Mouse (Mus musculus): ENCODE measurements around the gene Pla2g2f.

Pla2g2f gene

GRCm38 (mm10) chr4:138771970-138772369 is 14.5 kb upstream of the Pla2g2f start:
- intact Hi-C loops (cut with DNase I): no loop called here

- intact Hi-C loops (cut with DNase I): no loop called here
Measured at GRCm38 (mm10) chr4:138762266-138762665, 4.8 kb upstream of the Pla2g2f start.

- intact Hi-C loops (cut with DNase I): no loop called here
Measured at GRCm38 (mm10) chr4:138755983-138756382, 1.4 kb downstream of the Pla2g2f start.

- intact Hi-C loops (cut with DNase I): no loop called here
Measured at GRCm38 (mm10) chr4:138755439-138755838, 2.0 kb downstream of the Pla2g2f start.

GRCm38 (mm10) chr4:138754432-138754831 is 3.0 kb downstream of the Pla2g2f start:
- intact Hi-C loops (cut with DNase I): no loop called here

- intact Hi-C loops (cut with DNase I): no loop called here
Measured at GRCm38 (mm10) chr4:138753608-138754007, 3.8 kb downstream of the Pla2g2f start.

- intact Hi-C loops (cut with DNase I): no loop called here
Measured at GRCm38 (mm10) chr4:138752603-138753002, 4.8 kb downstream of the Pla2g2f start.

GRCm38 (mm10) chr4:138748369-138749072 is 8.9 kb downstream of the Pla2g2f start:
- intact Hi-C loops (cut with DNase I): loop anchor here (1.0 to 5.0 kb wide), 3 partner anchors 41 to 103 kb away; no protein-coding TSS in a partner anchor

- intact Hi-C loops (cut with DNase I): loop anchor here (1.0 to 5.0 kb wide), 3 partner anchors 41 to 103 kb away; no protein-coding TSS in a partner anchor
Measured at GRCm38 (mm10) chr4:138747851-138748250, 9.6 kb downstream of the Pla2g2f start.

GRCm38 (mm10) chr4:138746866-138747265 is 10.6 kb downstream of the Pla2g2f start:
- intact Hi-C loops (cut with DNase I): loop anchor here (5.0 kb wide), 1 partner anchor 40 kb away; no protein-coding TSS in a partner anchor

GRCm38 (mm10) chr4:138745884-138746283 is 11.5 kb downstream of the Pla2g2f start:
- intact Hi-C loops (cut with DNase I): loop anchor here (5.0 kb wide), 1 partner anchor 39 kb away; no protein-coding TSS in a partner anchor

GRCm38 (mm10) chr4:138739136-138739851 is 18.1 kb downstream of the Pla2g2f start:
- intact Hi-C loops (cut with DNase I): no loop called here

GRCm38 (mm10) chr4:138737031-138737430 is 20.4 kb downstream of the Pla2g2f start, which contains the start of gene Ubxn10:
TSS of gene Ubxn10 (minus strand) at chr4:138737167.
- intact Hi-C loops (cut with DNase I): no loop called here

GRCm38 (mm10) chr4:138734863-138735262 is 22.6 kb downstream of the Pla2g2f start:
- intact Hi-C loops (cut with DNase I): no loop called here

- intact Hi-C loops (cut with DNase I): no loop called here
Measured at GRCm38 (mm10) chr4:138734105-138734504, 23.3 kb downstream of the Pla2g2f start.

GRCm38 (mm10) chr4:138729018-138729703 is 28.3 kb downstream of the Pla2g2f start:
- intact Hi-C loops (cut with DNase I): no loop called here

GRCm38 (mm10) chr4:138725751-138726150 is 31.7 kb downstream of the Pla2g2f start:
- intact Hi-C loops (cut with DNase I): no loop called here

GRCm38 (mm10) chr4:138725127-138725461 is 32.3 kb downstream of the Pla2g2f start:
- intact Hi-C loops (cut with DNase I): no loop called here

- intact Hi-C loops (cut with DNase I): no loop called here
Measured at GRCm38 (mm10) chr4:138724354-138725126, 32.9 kb downstream of the Pla2g2f start, which contains the start of gene Pla2g2c. TSS of gene Pla2g2c (plus strand) at chr4:138724792.

- intact Hi-C loops (cut with DNase I): no loop called here
Measured at GRCm38 (mm10) chr4:138723493-138724281, 33.7 kb downstream of the Pla2g2f start.
